Mouse (Mus musculus) embryo, embryonic 10.5 days (tissue): ENCODE measurements around the gene Prrg2.
A peak's percentile ranks its signal among the peaks of the same experiment; 100 is the strongest.

Experiments
- DNase-seq: peaks from one replicate; pipeline ENCODE4 v3.0.0-alpha.2; 2015; ENCODE audit warnings: low spot score

Prrg2 gene

GRCm38 (mm10) chr7:45058607-45059571 is 3.6 kb downstream of the Prrg2 start:
- DNase-seq, result peak; percentile 28

- no peak for DNase-seq
These were observed 5.5 kb downstream of the Prrg2 start for GRCm38 (mm10) chr7:45056972-45057348.

- DNase-seq, result no peak
These were observed 6.0 kb downstream of the Prrg2 start for GRCm38 (mm10) chr7:45056329-45056971.

- peak; percentile 98 for DNase-seq
These were observed 8.5 kb downstream of the Prrg2 start for GRCm38 (mm10) chr7:45053931-45054510.

GRCm38 (mm10) chr7:45053117-45053930 is 9.2 kb downstream of the Prrg2 start:
- peak; percentile 82 for DNase-seq

- DNase-seq, result peak; percentile 74
These were observed 9.7 kb downstream of the Prrg2 start, which contains the start of gene Prr12 for GRCm38 (mm10) chr7:45052862-45053116. Prr12 (minus strand) TSS chr7:45052881.

- peak; percentile 36 for DNase-seq
These were observed 10.2 kb downstream of the Prrg2 start for GRCm38 (mm10) chr7:45052181-45052861.

GRCm38 (mm10) chr7:45051601-45051974 is 10.9 kb downstream of the Prrg2 start:
- DNase-seq, result no peak

GRCm38 (mm10) chr7:45050945-45051600 is 11.4 kb downstream of the Prrg2 start:
- peak; percentile 96 for DNase-seq

GRCm38 (mm10) chr7:45048923-45049657 is 13.4 kb downstream of the Prrg2 start:
- no peak for DNase-seq

- DNase-seq, result no peak
These were observed 14.2 kb downstream of the Prrg2 start for GRCm38 (mm10) chr7:45048001-45048890.

GRCm38 (mm10) chr7:45047491-45047890 is 15.0 kb downstream of the Prrg2 start:
- no peak for DNase-seq

- DNase-seq, result no peak
These were observed 15.6 kb downstream of the Prrg2 start for GRCm38 (mm10) chr7:45046853-45047350.

- no peak for DNase-seq
These were observed 16.7 kb downstream of the Prrg2 start for GRCm38 (mm10) chr7:45045741-45046140.

- DNase-seq, result no peak
These were observed 19.2 kb downstream of the Prrg2 start for GRCm38 (mm10) chr7:45043307-45043706.

GRCm38 (mm10) chr7:45040851-45041250 is 21.6 kb downstream of the Prrg2 start:
- no peak for DNase-seq

GRCm38 (mm10) chr7:45038411-45038810 is 24.1 kb downstream of the Prrg2 start:
- no peak for DNase-seq

- DNase-seq, result peak; percentile 68
These were observed 24.6 kb downstream of the Prrg2 start for GRCm38 (mm10) chr7:45037720-45038361.

- DNase-seq, result no peak
These were observed 25.8 kb downstream of the Prrg2 start for GRCm38 (mm10) chr7:45036702-45037101.
